Mouse (Mus musculus): Measurements from ENCODE around the gene Caprin2. TPM values are rescaled to one million over a fixed set of nuclear protein-coding genes. Genes with fewer than 3 reads are reported as not detected.
"Not testable (repeated sequence)": the region's sequence is repeated elsewhere in the genome, so short reads cannot be mapped to it uniquely, and the experiment has no call there.

Caprin2 gene
- total RNA-seq, 1 experiment, result 25.7 TPM

DNA sequence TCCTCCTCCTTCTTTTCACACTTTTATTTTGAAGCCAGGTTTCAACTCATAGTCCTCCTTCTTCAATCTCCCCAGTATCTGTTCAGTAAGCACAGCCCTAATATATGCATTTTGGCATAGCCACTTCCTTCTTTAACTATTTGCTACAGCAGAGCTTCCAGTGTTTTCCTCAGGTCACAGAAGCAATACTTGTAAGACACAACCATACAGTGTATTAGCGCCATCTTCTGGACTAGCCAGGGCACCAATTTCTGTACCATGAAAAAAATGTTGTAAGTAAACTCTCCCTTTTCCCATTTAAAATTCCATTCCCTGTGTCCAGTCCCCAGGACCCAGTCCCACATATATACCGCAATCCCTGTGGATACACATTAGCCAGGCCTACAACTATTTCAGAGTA lies 17.9 kb upstream of the Caprin2 start:
- TF ChIP-seq ZC3H11A (IDR thresholded peaks at IDR 0.05; ENCODE audit: borderline replicate concordance, low read depth, low read length) (peak; percentile 64; the same call in 1 of the 2 replicates), MAFK (IDR thresholded peaks at IDR 0.05; ENCODE audit: insufficient read depth, low read depth, low read length) (no peak), ZNF384 (IDR thresholded peaks at IDR 0.05; ENCODE audit: low read depth, low read length) (peak; percentile 83)
- no peak for DNase-seq (ENCODE audit: low read depth, low spot score)
- Histone ChIP-seq H3K9ac (ENCODE audit: insufficient read depth, low read depth, low read length, poor library complexity, severe bottlenecking) (no peak overlapping the region), H3K27ac (ENCODE audit: insufficient read depth, low read depth, low read length, poor library complexity, severe bottlenecking) (no peak overlapping the region), H3K4me3 (ENCODE audit: insufficient read depth in 1 of 2, low read depth in 1 of 2, low read length in 2 of 2, poor library complexity in 1 of 2, severe bottlenecking in 1 of 2) (no peak overlapping the region), H3K9me3 (ENCODE audit: control insufficient read depth, insufficient read depth, low read depth, low read length) (no peaks in the 10 kb centered on the region), H3K4me1 (ENCODE audit: control insufficient read depth in 2 of 2, insufficient read depth in 2 of 2, low read length in 2 of 2, poor library complexity in 1 of 2) (0 out of 4 replicates have a peak, but pooled peaks cover 0 to 3% of the 10 kb centered on the region in 2 experiments), H3K36me3 (ENCODE audit: control insufficient read depth, insufficient read depth, low read length, poor library complexity, severe bottlenecking) (no peaks in the 10 kb centered on the region)
- in situ Hi-C loops (cut with MboI; ENCODE audit: low sequenced_read_pairs in 2 of 2, unreplicated experiment in 2 of 2), result loop anchor here in 1 of 2 experiments (25.0 kb wide), 1 partner anchor 477 kb away; the partner anchor contains the start of gene Tmtc1

DNA sequence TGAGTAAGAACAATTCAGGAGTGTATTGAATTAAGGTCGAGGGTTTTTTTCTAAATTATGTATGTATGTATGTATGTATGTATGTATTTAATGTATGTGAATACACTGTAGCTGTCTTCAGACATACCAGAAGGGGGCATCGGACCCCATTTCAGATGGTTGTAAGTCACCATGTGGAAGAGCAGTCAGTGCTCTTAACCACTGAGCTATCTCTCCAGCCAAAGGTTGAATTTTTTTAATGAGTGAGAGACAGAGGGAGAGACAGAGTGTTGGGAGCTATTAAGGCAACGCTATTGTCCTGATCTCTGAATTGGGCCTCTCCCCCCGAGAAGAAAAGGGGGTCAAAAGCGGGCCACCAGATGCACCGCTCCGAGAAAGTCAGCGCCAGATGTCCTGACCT lies 15.9 kb upstream of the Caprin2 start:
- H3K4me3 ChIP-seq (ENCODE audit: insufficient read depth in 1 of 2, low read depth in 1 of 2, low read length in 2 of 2, poor library complexity in 1 of 2, severe bottlenecking in 1 of 2); H3K4me1 ChIP-seq (ENCODE audit: control insufficient read depth in 2 of 2, insufficient read depth in 2 of 2, low read length in 2 of 2, poor library complexity in 1 of 2); H3K9ac ChIP-seq (ENCODE audit: insufficient read depth, low read depth, low read length, poor library complexity, severe bottlenecking); DNase-seq (ENCODE audit: low read depth, low spot score); H3K27ac ChIP-seq (ENCODE audit: insufficient read depth, low read depth, low read length, poor library complexity, severe bottlenecking); H3K9me3 ChIP-seq (ENCODE audit: control insufficient read depth, insufficient read depth, low read depth, low read length); H3K36me3 ChIP-seq (ENCODE audit: control insufficient read depth, insufficient read depth, low read length, poor library complexity, severe bottlenecking): not testable (repeated sequence)
- in situ Hi-C loops (cut with MboI; ENCODE audit: low sequenced_read_pairs in 2 of 2, unreplicated experiment in 2 of 2), result loop anchor here in 1 of 2 experiments (25.0 kb wide), 1 partner anchor 475 kb away; the partner anchor contains the start of gene Tmtc1

DNA sequence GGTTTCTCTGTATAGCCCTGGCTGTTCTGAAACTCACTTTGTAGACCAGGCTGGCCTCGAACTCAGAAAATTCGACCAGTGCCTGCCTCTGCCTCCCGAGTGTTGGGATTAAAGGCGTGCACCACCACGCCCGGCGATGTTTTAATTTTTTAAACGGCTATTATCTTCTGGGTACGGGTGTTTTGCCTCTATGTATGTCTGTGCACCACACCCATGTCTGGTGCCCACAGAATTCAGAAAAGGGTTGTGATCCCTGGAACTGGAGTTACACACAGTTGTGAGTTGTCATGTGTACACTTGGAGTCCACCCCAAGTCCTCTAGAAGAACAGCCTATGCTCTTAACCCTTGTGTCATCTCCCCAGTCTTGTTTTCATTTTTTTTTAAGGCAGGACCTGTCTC lies 10.9 kb upstream of the Caprin2 start:
- TF ChIP-seq ZC3H11A (IDR thresholded peaks at IDR 0.05; ENCODE audit: borderline replicate concordance, low read depth, low read length) (no peak), ZNF384 (IDR thresholded peaks at IDR 0.05; ENCODE audit: low read depth, low read length) (no peak), CHD2 (IDR thresholded peaks at IDR 0.05; ENCODE audit: low read depth, low read length) (no peak), HCFC1 (IDR thresholded peaks at IDR 0.05; ENCODE audit: borderline replicate concordance, insufficient read depth, low read length) (no peak), MAFK (IDR thresholded peaks at IDR 0.05; ENCODE audit: insufficient read depth, low read depth, low read length) (no peak)
- H3K36me3 ChIP-seq (ENCODE audit: control insufficient read depth, insufficient read depth, low read length, poor library complexity, severe bottlenecking), result no peaks in the 10 kb centered on the region
- no peak overlapping the region for H3K4me3 ChIP-seq (ENCODE audit: insufficient read depth in 1 of 2, low read depth in 1 of 2, low read length in 2 of 2, poor library complexity in 1 of 2, severe bottlenecking in 1 of 2)
- H3K4me1 ChIP-seq (ENCODE audit: control insufficient read depth in 2 of 2, insufficient read depth in 2 of 2, low read length in 2 of 2, poor library complexity in 1 of 2), result no peaks in the 10 kb centered on the region
- no peak for DNase-seq (ENCODE audit: low read depth, low spot score)
- H3K27ac ChIP-seq (ENCODE audit: insufficient read depth, low read depth, low read length, poor library complexity, severe bottlenecking), result no peak overlapping the region
- no peaks in the 10 kb centered on the region for H3K9me3 ChIP-seq (ENCODE audit: control insufficient read depth, insufficient read depth, low read depth, low read length)
- in situ Hi-C loops (cut with MboI; ENCODE audit: low sequenced_read_pairs in 2 of 2, unreplicated experiment in 2 of 2), result loop anchor here in 1 of 2 experiments (25.0 kb wide), 1 partner anchor 470 kb away; the partner anchor contains the start of gene Tmtc1
- H3K9ac ChIP-seq (ENCODE audit: insufficient read depth, low read depth, low read length, poor library complexity, severe bottlenecking), result no peak overlapping the region

DNA sequence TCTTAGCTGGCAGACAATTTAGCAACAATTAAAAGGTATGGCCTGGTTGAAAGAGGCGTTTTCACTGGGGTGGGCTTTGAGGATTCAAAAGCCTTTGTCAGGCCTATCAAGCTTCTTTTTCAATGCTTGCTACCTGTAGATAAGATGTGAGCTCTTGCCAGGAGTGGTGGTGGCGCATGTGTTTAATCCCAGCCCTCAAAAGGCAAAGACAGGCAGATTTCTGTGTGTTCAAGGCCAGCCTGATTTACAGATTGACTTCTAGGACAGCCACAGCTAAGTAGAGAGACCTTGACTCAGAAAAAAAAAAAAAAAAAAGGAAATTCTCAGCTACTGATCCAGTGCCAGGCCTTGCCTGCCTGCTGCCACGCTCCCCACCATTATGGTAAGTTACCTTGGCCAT lies 6.7 kb upstream of the Caprin2 start:
- Histone ChIP-seq H3K4me1 (ENCODE audit: control insufficient read depth in 2 of 2, insufficient read depth in 2 of 2, low read length in 2 of 2, poor library complexity in 1 of 2) (no peaks in the 10 kb centered on the region), H3K4me3 (ENCODE audit: insufficient read depth in 1 of 2, low read depth in 1 of 2, low read length in 2 of 2, poor library complexity in 1 of 2, severe bottlenecking in 1 of 2) (no peak overlapping the region), H3K9me3 (ENCODE audit: control insufficient read depth, insufficient read depth, low read depth, low read length) (no peaks in the 10 kb centered on the region), H3K36me3 (ENCODE audit: control insufficient read depth, insufficient read depth, low read length, poor library complexity, severe bottlenecking) (no peaks in the 10 kb centered on the region), H3K27ac (ENCODE audit: insufficient read depth, low read depth, low read length, poor library complexity, severe bottlenecking) (no peak overlapping the region), H3K9ac (ENCODE audit: insufficient read depth, low read depth, low read length, poor library complexity, severe bottlenecking) (no peak overlapping the region)
- DNase-seq (ENCODE audit: low read depth, low spot score), result no peak
- in situ Hi-C loops (cut with MboI; ENCODE audit: low sequenced_read_pairs in 2 of 2, unreplicated experiment in 2 of 2), result loop anchor here in 1 of 2 experiments (25.0 kb wide), 1 partner anchor 465 kb away; the partner anchor contains the start of gene Tmtc1
- TF ChIP-seq ZC3H11A (IDR thresholded peaks at IDR 0.05; ENCODE audit: borderline replicate concordance, low read depth, low read length) (no peak), HCFC1 (IDR thresholded peaks at IDR 0.05; ENCODE audit: borderline replicate concordance, insufficient read depth, low read length) (no peak), MAFK (IDR thresholded peaks at IDR 0.05; ENCODE audit: insufficient read depth, low read depth, low read length) (no peak), CHD2 (IDR thresholded peaks at IDR 0.05; ENCODE audit: low read depth, low read length) (no peak), ZNF384 (IDR thresholded peaks at IDR 0.05; ENCODE audit: low read depth, low read length) (no peak)

DNA sequence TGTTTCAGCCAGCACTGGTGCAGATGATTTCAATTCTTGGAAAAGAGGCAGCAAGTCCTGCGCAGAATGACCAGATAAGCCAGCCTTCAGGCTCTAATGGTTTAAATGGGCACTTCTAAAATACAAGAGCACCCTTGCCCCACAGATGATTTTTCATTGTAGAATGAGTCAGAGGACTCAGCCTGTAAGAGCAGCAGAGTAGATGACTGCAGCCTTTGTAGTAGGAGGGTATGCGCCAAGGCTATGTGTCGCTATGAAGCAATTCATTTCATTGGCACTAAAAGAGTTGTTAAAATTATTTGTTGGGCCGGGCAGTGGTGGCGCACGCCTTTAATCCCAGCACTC lies 442 bp upstream of the Caprin2 start:
- Histone ChIP-seq H3K4me3 (ENCODE audit: insufficient read depth in 1 of 2, low read depth in 1 of 2, low read length in 2 of 2, poor library complexity in 1 of 2, severe bottlenecking in 1 of 2) (peak overlapping the region; percentile 82 to 89), H3K36me3 (ENCODE audit: control insufficient read depth, insufficient read depth, low read length, poor library complexity, severe bottlenecking) (no peaks in the 10 kb centered on the region), H3K9me3 (ENCODE audit: control insufficient read depth, insufficient read depth, low read depth, low read length) (no peaks in the 10 kb centered on the region), H3K27ac (ENCODE audit: insufficient read depth, low read depth, low read length, poor library complexity, severe bottlenecking) (peak overlapping the region; percentile 51; the same call in 1 of the 2 replicates), H3K4me1 (ENCODE audit: control insufficient read depth in 2 of 2, insufficient read depth in 2 of 2, low read length in 2 of 2, poor library complexity in 1 of 2) (no peaks in the 10 kb centered on the region; a peak in 1 of 4 replicates), H3K9ac (ENCODE audit: insufficient read depth, low read depth, low read length, poor library complexity, severe bottlenecking) (peak overlapping the region; percentile 78)
- in situ Hi-C loops (cut with MboI; ENCODE audit: low sequenced_read_pairs in 2 of 2, unreplicated experiment in 2 of 2), result no loop called here
- DNase-seq (ENCODE audit: low read depth, low spot score), result no peak
- TF ChIP-seq HCFC1 (IDR thresholded peaks at IDR 0.05; ENCODE audit: borderline replicate concordance, insufficient read depth, low read length) (no peak), ZC3H11A (IDR thresholded peaks at IDR 0.05; ENCODE audit: borderline replicate concordance, low read depth, low read length) (no peak), MAFK (IDR thresholded peaks at IDR 0.05; ENCODE audit: insufficient read depth, low read depth, low read length) (no peak), ZNF384 (IDR thresholded peaks at IDR 0.05; ENCODE audit: low read depth, low read length) (no peak), CHD2 (IDR thresholded peaks at IDR 0.05; ENCODE audit: low read depth, low read length) (no peak)

Measured in ES-E14 (cell line).